19 mouse cellular contexts compared by ENCODE assay signal in the genomic region with DNA sequence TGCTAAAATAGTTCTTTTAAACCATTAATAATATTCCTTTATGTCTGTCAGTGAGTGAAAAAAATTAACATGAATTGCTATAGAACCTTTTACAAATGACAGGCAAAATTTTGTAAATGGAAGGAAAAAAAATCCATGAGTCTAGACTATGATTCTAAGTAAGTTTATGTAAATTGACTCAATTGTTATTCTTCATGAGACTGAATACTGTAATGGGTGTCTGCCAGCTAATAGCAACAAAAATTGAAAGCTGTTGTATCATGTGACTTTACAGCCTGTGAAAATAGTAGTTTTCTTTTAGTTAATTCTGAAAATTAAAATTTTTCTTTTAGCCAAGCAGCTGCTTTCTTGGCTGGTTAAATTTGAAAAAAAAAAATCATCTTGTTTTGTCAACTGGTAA.
"Had no signal": no experiment of that assay in that cellular context is flagged by ENCODE, and none has a peak within 500 bp of the region (broad histone marks: within the 10 kb centered on the region; RNA-seq: fewer than 3 reads in every experiment).

No protein-coding gene starts in this region.

- H3K36me3 ChIP-seq: kidney, embryonic 15.5 days; lung, embryonic 15.5 days; midbrain, embryonic 12.5 days; midbrain, embryonic 15.5 days; neural tube, embryonic 12.5 days; neural tube, embryonic 15.5 days; stomach, embryonic 15.5 days had no signal

- H3K9ac ChIP-seq: kidney, embryonic 15.5 days; lung, embryonic 15.5 days; midbrain, embryonic 12.5 days; midbrain, embryonic 15.5 days; neural tube, embryonic 12.5 days; neural tube, embryonic 15.5 days; stomach, embryonic 15.5 days had no signal

- H3K9me3 ChIP-seq: kidney, embryonic 15.5 days; lung, embryonic 15.5 days; midbrain, embryonic 12.5 days; midbrain, embryonic 15.5 days; neural tube, embryonic 12.5 days; neural tube, embryonic 15.5 days; stomach, embryonic 15.5 days had no signal

- DNase-seq: kidney, adult 11 months; kidney, adult 8-10 months; kidney, postnatal 10 days; kidney, postnatal 36 days; layer of hippocampus, postnatal 36 days; lung, postnatal 10 days; lung, postnatal 4 days; right cerebral cortex, adult 18-20 months; right cerebral cortex, postnatal 25 days; spleen, adult 18-20 months; thymus, postnatal 25 days had no signal

- ATAC-seq: midbrain, embryonic 15.5 days had no signal

- H3K4me1 ChIP-seq: kidney, embryonic 15.5 days; midbrain, embryonic 12.5 days; midbrain, embryonic 15.5 days; neural tube, embryonic 12.5 days; neural tube, embryonic 15.5 days; stomach, embryonic 15.5 days had no signal

- H3K4me3 ChIP-seq: kidney, embryonic 15.5 days; left cerebral cortex, adult 2 months; lung, embryonic 15.5 days; midbrain, embryonic 12.5 days; midbrain, embryonic 15.5 days; neural tube, embryonic 12.5 days; neural tube, embryonic 15.5 days; stomach, embryonic 15.5 days had no signal

- H3K4me2 ChIP-seq: kidney, embryonic 15.5 days; lung, embryonic 15.5 days; midbrain, embryonic 12.5 days; midbrain, embryonic 15.5 days; neural tube, embryonic 12.5 days; neural tube, embryonic 15.5 days; stomach, embryonic 15.5 days had no signal

- H3K27me3 ChIP-seq: kidney, embryonic 15.5 days; lung, embryonic 15.5 days; midbrain, embryonic 12.5 days; midbrain, embryonic 15.5 days; neural tube, embryonic 12.5 days; neural tube, embryonic 15.5 days; stomach, embryonic 15.5 days had no signal

- H3K27ac ChIP-seq: kidney, embryonic 15.5 days; left cerebral cortex, adult 2 months; lung, embryonic 15.5 days; midbrain, embryonic 12.5 days; midbrain, embryonic 15.5 days; neural tube, embryonic 12.5 days; neural tube, embryonic 15.5 days; stomach, embryonic 15.5 days had no signal
